In genomic region chr5:73130984-73131383, GRCm38 (mm10) we compare ENCODE assay signal across 12 mouse cellular contexts.
A peak's percentile ranks its signal among the peaks of the same experiment; 100 is the strongest.
DNase-seq lines count a peak whose midpoint lies in the region; ATAC-seq and TF ChIP-seq lines count a peak whose summit lies in the region.
"Had no signal": no experiment of that assay in that cellular context is flagged by ENCODE, and none has a peak within 500 bp of the region (broad histone marks: within the 10 kb centered on the region; RNA-seq: fewer than 3 reads in every experiment).

No protein-coding gene starts in this region.

- no peak overlapping the region for H3K9ac ChIP-seq in hindbrain, postnatal 0 days (replicated peaks; ENCODE audit: low read length)
- no peak overlapping the region for H3K9ac ChIP-seq in hindbrain, embryonic 16.5 days (ENCODE audit: low read depth, low read length)
- H3K9ac ChIP-seq in heart, embryonic 16.5 days (ENCODE audit: low read length), result no peak overlapping the region
- H3K9ac ChIP-seq: forebrain, embryonic 12.5 days had no signal

- H3K27ac ChIP-seq in hindbrain, postnatal 0 days, result no peak overlapping the region
- H3K27ac ChIP-seq in hindbrain, embryonic 16.5 days (ENCODE audit: low read depth, low read length), result no peak overlapping the region
- H3K27ac ChIP-seq in heart, embryonic 16.5 days (ENCODE audit: low read length), result peak overlapping the region; percentile 48; the same call in 1 of the 2 replicates
- H3K27ac ChIP-seq: forebrain, embryonic 12.5 days; kidney, postnatal 0 days had no signal

- DNase-seq in hindbrain, postnatal 0 days (ENCODE audit: low spot score), result peak; percentile 20
- DNase-seq in Muller cell, postnatal 12 days (ENCODE audit: inconsistent ontology term), result peak; percentile 49
- DNase-seq in adipocyte (ENCODE audit: low spot score) (peak; percentile 35), MN1 (ENCODE audit: low spot score) (no peak)
- no peak for DNase-seq in c-Kit-positive CD71-positive TER-119-positive erythroid progenitor cells, embryonic 14.5 days (ENCODE audit: low spot score)
- DNase-seq: cerebellum, adult 11-12 months; lung, adult 2 months had no signal

- no peak for TF ChIP-seq CTCF in hindbrain, postnatal 0 days (IDR thresholded peaks at IDR 0.05; ENCODE audit: low read depth)

- WGBS in hindbrain, postnatal 0 days, result 71% methylated on average over 6 of the region's 6 CpGs
- WGBS in hindbrain, embryonic 16.5 days, result 77% methylated on average over 6 of the region's 6 CpGs
- WGBS in heart, embryonic 16.5 days, result 63% methylated on average over 6 of the region's 6 CpGs

- H3K4me1 ChIP-seq in hindbrain, postnatal 0 days (ENCODE audit: insufficient read depth, low read length), result no peaks in the 10 kb centered on the region
- peaks cover 4% of the 10 kb centered on the region for H3K4me1 ChIP-seq in hindbrain, embryonic 16.5 days (ENCODE audit: control insufficient read depth, insufficient read depth, low read depth, low read length)
- H3K4me1 ChIP-seq in heart, embryonic 16.5 days (ENCODE audit: control insufficient read depth, insufficient read depth, low read length), result peaks cover 11% of the 10 kb centered on the region; the same call in 1 of the 2 replicates

- no peaks in the 10 kb centered on the region for H3K36me3 ChIP-seq in hindbrain, postnatal 0 days (ENCODE audit: insufficient read depth, low read length)
- peaks cover 5% of the 10 kb centered on the region; the same call in 1 of the 2 replicates for H3K36me3 ChIP-seq in hindbrain, embryonic 16.5 days (ENCODE audit: control insufficient read depth, insufficient read depth, low read length)
- H3K36me3 ChIP-seq in heart, embryonic 16.5 days (ENCODE audit: control insufficient read depth, insufficient read depth), result peaks cover 11% of the 10 kb centered on the region

- ATAC-seq in hindbrain, postnatal 0 days, result no peak
- no peak for ATAC-seq in hindbrain, embryonic 16.5 days
- ATAC-seq in heart, embryonic 16.5 days (replicated peaks; ENCODE audit: extremely low read depth, insufficient read depth, low FRiP score), result peak; percentile 78
- ATAC-seq in inflammation-experienced regulatory T-cells, adult 6 months, result no peak

- H3K27me3 ChIP-seq in hindbrain, postnatal 0 days (ENCODE audit: insufficient read depth, low read length), result no peaks in the 10 kb centered on the region
- H3K27me3 ChIP-seq in hindbrain, embryonic 16.5 days (replicated peaks; ENCODE audit: control insufficient read depth, insufficient read depth, low read length), result no peaks in the 10 kb centered on the region
- no peaks in the 10 kb centered on the region for H3K27me3 ChIP-seq in heart, embryonic 16.5 days (ENCODE audit: control insufficient read depth, insufficient read depth, low read length)
- H3K27me3 ChIP-seq: forebrain, embryonic 12.5 days had no signal

- H3K4me3 ChIP-seq in hindbrain, postnatal 0 days (ENCODE audit: low read length), result no peak overlapping the region
- no peak overlapping the region for H3K4me3 ChIP-seq in hindbrain, embryonic 16.5 days (ENCODE audit: low read length)
- no peak overlapping the region for H3K4me3 ChIP-seq in heart, embryonic 16.5 days (ENCODE audit: low read length)
- H3K4me3 ChIP-seq: forebrain, embryonic 12.5 days had no signal

- H3K4me2 ChIP-seq in hindbrain, postnatal 0 days (ENCODE audit: low read depth, low read length), result no peak overlapping the region
- no peak overlapping the region for H3K4me2 ChIP-seq in hindbrain, embryonic 16.5 days (ENCODE audit: low read length)
- H3K4me2 ChIP-seq in heart, embryonic 16.5 days (ENCODE audit: low read depth, low read length), result no peak overlapping the region
- H3K4me2 ChIP-seq: forebrain, embryonic 12.5 days had no signal

- no peaks in the 10 kb centered on the region for H3K9me3 ChIP-seq in hindbrain, postnatal 0 days (ENCODE audit: low read length)
- no peaks in the 10 kb centered on the region for H3K9me3 ChIP-seq in hindbrain, embryonic 16.5 days (ENCODE audit: control insufficient read depth, low read length)
- H3K9me3 ChIP-seq in heart, embryonic 16.5 days (replicated peaks; ENCODE audit: control insufficient read depth, low read length), result no peaks in the 10 kb centered on the region
- H3K9me3 ChIP-seq: forebrain, embryonic 12.5 days had no signal

Comparison
In these comparisons a context has a peak if more than half of its experiments do, and no peak if none do; other contexts are left out.
1. DNase-seq: peak in hindbrain, postnatal 0 days (single experiment), Muller cell, postnatal 12 days (single experiment) and adipocyte (single experiment); none in MN1 (single experiment) and c-Kit-positive CD71-positive TER-119-positive erythroid progenitor cells, embryonic 14.5 days (single experiment).